Mouse (Mus musculus) hindbrain, postnatal 0 days (tissue): ENCODE results near the gene Setd2. TPM values are rescaled to one million over a fixed set of nuclear protein-coding genes. Genes with fewer than 3 reads are reported as not detected.
A peak's percentile ranks its signal among the peaks of the same experiment; 100 is the strongest.

ENCODE experiments used
- ATAC-seq: fragments of 200-750 bp; cut with Nextera tagmentation; 2 replicates; pipeline ENCODE4 v1.8.0; 2017; ENCODE audit warnings: mild to moderate bottlenecking, moderate TSS enrichment, moderate library complexity
- DNase-seq: peaks from one replicate; pipeline ENCODE4 v3.0.0-alpha.2; 2015; ENCODE audit warnings: low spot score
- H3K27ac ChIP-seq: fragments of 300-500 bp; sonication (generic); 2 replicates; pipeline ENCODE4 v1.5.1; 2014; ENCODE audit warnings: mild to moderate bottlenecking
- H3K27me3 ChIP-seq: fragments of 300-500 bp; sonication (generic); 2 replicates; pipeline ENCODE4 v1.6.1; 2014; ENCODE audit warnings: low read length, mixed read lengths; ENCODE audit not compliant: insufficient read depth
- H3K36me3 ChIP-seq: fragments of 300-500 bp; sonication (generic); 2 replicates; pipeline ENCODE4 v1.6.1; 2014; ENCODE audit warnings: low read length, mixed read lengths; ENCODE audit not compliant: insufficient read depth
- H3K4me1 ChIP-seq: fragments of 300-500 bp; sonication (generic); 2 replicates; pipeline ENCODE4 v1.6.1; 2014; ENCODE audit warnings: antibody characterized with exemption, low read length, mixed read lengths; ENCODE audit not compliant: insufficient read depth
- H3K4me2 ChIP-seq: fragments of 300-500 bp; sonication (generic); 2 replicates; pipeline ENCODE4 v1.6.1; 2014; ENCODE audit warnings: low read depth, mild to moderate bottlenecking, low read length, moderate library complexity, mixed read lengths
- H3K4me3 ChIP-seq: fragments of 300-500 bp; sonication (generic); 2 replicates; pipeline ENCODE4 v1.5.1; 2014; ENCODE audit warnings: low read length
- H3K9ac ChIP-seq: fragments of 300-500 bp; sonication (generic); replicated peaks from 2 replicates; pipeline ENCODE4 v1.6.1; 2014; ENCODE audit warnings: mild to moderate bottlenecking, low read length, moderate library complexity, mixed read lengths
- H3K9me3 ChIP-seq: fragments of 300-500 bp; sonication (generic); 2 replicates; pipeline ENCODE4 v1.6.1; 2016; ENCODE audit warnings: low read length, mixed read lengths
- CTCF ChIP-seq: IDR thresholded peaks from 2 replicates; pipeline ENCODE4 v1.5.1; 2016; ENCODE audit warnings: antibody characterized with exemption, control low read depth, low read depth
- WGBS: fragments of 180-500 bp; shearing (Covaris S2); extraction: QIAGEN DNeasy Blood & Tissue Kit; methylation state at CpG from one replicate; pipeline ENCODE4 v1.1.7; 2014; 5-methylcytosine and 5-hydroxymethylcytosine counted together
- polyA plus RNA-seq: library from polyadenylated mRNA; unstranded; fragments of >200 nt; fragmentation: Nextera tagmentation; extraction: Ambion mirVana; gene quantifications from 2 replicates; pipeline ENCODE4 v1.2.1, GENCODE M21; 2015
- total RNA-seq: library from RNA; depleted of rRNA; stranded (reverse); fragments of >200 nt; gene quantifications from 2 replicates; pipeline ENCODE4 v1.2.3, GENCODE M21; 2014

Setd2 gene
- total and polyA plus RNA-seq, 2 experiments from 2014 or later, result 24.7 to 64.9 TPM

DNA sequence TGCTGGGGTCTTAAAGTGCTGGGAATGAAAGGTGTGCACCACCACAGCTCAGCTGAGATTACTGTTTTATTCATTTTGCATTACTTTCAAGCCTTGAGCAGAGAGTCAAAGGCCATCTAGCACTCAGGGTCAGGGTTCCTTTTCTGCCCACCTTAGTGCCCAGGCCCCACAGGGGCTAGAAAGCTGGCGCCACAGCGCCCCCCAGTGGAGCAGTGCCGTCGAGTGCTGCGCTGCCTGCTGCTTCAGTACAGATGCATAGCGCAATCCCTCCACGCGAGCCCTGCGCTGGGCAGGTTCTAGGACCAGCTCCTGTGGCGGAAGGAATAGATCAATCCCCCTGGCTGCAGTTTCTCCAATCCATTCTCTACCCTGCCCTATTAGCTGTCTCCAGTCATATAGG lies 98.8 kb downstream of the Setd2 start:
- WGBS, result 13% methylated on average over 10 of the region's 10 CpGs
- H3K9ac ChIP-seq, result no peak overlapping the region

GRCm38 (mm10) chr9:110631651-110632275 lies 99.4 kb downstream of the Setd2 start:
- Histone ChIP-seq H3K9me3 (no peaks in the 10 kb centered on the region), H3K4me3 (0 out of 2 replicates have a peak overlapping the region, but pooled peaks have one; percentile 3), H3K36me3 (no peaks in the 10 kb centered on the region; the same call in 1 of the 2 replicates), H3K27ac (no peak overlapping the region; the same call in 1 of the 2 replicates), H3K4me2 (peak overlapping the region; percentile 45), H3K4me1 (no peaks in the 10 kb centered on the region), H3K27me3 (no peaks in the 10 kb centered on the region), H3K9ac (0 out of 2 replicates have a peak overlapping the region, but pooled peaks have one; percentile 3)
- ATAC-seq, result peak; percentile 44
- 21% methylated on average over 30 of the region's 30 CpGs for WGBS
- TF ChIP-seq CTCF, result peak; percentile 49
- peak; percentile 64 for DNase-seq

More for the DNA sequence above, 98.8 kb downstream of the Setd2 start:
- peak overlapping the region; percentile 45 for H3K4me2 ChIP-seq
- no peaks in the 10 kb centered on the region; the same call in 1 of the 2 replicates for H3K36me3 ChIP-seq
- no peaks in the 10 kb centered on the region for H3K4me1 ChIP-seq
- TF ChIP-seq CTCF, result peak; percentile 79
- 0 out of 2 replicates have a peak overlapping the region, but pooled peaks have one; percentile 3 for H3K4me3 ChIP-seq
- no peaks in the 10 kb centered on the region for H3K9me3 ChIP-seq
- H3K27ac ChIP-seq, result no peak overlapping the region
- ATAC-seq, result peak; percentile 38
- no peaks in the 10 kb centered on the region for H3K27me3 ChIP-seq
- DNase-seq, result peak; percentile 85

- 80% methylated on average over 15 of the region's 15 CpGs for WGBS
Observed at GRCm38 (mm10) chr9:110632671-110633070, 100.3 kb downstream of the Setd2 start.

DNA sequence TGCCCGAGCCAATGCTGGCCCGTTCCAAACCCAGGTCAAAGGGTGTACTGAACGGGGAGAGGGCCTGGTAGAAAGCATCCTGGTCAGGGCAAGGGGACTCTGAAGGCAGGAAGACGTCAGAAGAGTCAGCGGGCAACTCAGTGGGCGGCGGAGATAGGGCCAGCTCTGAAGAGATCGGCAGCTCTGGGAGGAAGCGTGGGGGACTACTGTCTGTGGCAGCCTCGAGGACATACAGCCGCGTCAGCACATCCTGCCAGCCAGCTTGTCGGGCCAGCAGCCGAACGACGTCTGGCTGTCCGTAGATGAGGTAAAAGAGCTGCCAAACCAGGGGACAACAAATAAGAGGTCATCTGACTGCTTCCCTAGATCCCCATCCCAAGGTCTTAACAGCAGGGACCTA lies 101.5 kb downstream of the Setd2 start:
- no peaks in the 10 kb centered on the region for H3K9me3 ChIP-seq
- no peak overlapping the region for H3K27ac ChIP-seq
- H3K4me2 ChIP-seq, result no peak overlapping the region
- ATAC-seq, result no peak
- no peak for DNase-seq
- H3K36me3 ChIP-seq, result no peaks in the 10 kb centered on the region
- no peaks in the 10 kb centered on the region for H3K27me3 ChIP-seq
- H3K9ac ChIP-seq, result no peak overlapping the region
- no peak overlapping the region for H3K4me3 ChIP-seq
- no peak for TF ChIP-seq CTCF
- WGBS, result 84% methylated on average over 17 of the region's 17 CpGs
- no peaks in the 10 kb centered on the region for H3K4me1 ChIP-seq

More at GRCm38 (mm10) chr9:110632671-110633070, 100.3 kb downstream of the Setd2 start:
- no peak for ATAC-seq
- no peak for DNase-seq
- H3K4me2 ChIP-seq, result no peak overlapping the region
- no peak overlapping the region for H3K9ac ChIP-seq
- H3K4me3 ChIP-seq, result no peak overlapping the region
- H3K9me3 ChIP-seq, result no peaks in the 10 kb centered on the region
- no peaks in the 10 kb centered on the region for H3K4me1 ChIP-seq
- no peak overlapping the region for H3K27ac ChIP-seq
- no peak for TF ChIP-seq CTCF
- H3K36me3 ChIP-seq, result no peaks in the 10 kb centered on the region
- H3K27me3 ChIP-seq, result no peaks in the 10 kb centered on the region

- peak; percentile 97 for TF ChIP-seq CTCF
- ATAC-seq (peak; percentile 47), DNase-seq (peak; percentile 88)
- WGBS, result 11% methylated on average over 19 of the region's 19 CpGs
- Histone ChIP-seq H3K36me3 (no peaks in the 10 kb centered on the region), H3K9ac (no peak overlapping the region), H3K4me3 (no peak overlapping the region), H3K4me2 (no peak overlapping the region), H3K27ac (no peak overlapping the region), H3K9me3 (no peaks in the 10 kb centered on the region), H3K4me1 (no peaks in the 10 kb centered on the region), H3K27me3 (no peaks in the 10 kb centered on the region)
Observed at GRCm38 (mm10) chr9:110635225-110635624, 102.8 kb downstream of the Setd2 start.

DNA sequence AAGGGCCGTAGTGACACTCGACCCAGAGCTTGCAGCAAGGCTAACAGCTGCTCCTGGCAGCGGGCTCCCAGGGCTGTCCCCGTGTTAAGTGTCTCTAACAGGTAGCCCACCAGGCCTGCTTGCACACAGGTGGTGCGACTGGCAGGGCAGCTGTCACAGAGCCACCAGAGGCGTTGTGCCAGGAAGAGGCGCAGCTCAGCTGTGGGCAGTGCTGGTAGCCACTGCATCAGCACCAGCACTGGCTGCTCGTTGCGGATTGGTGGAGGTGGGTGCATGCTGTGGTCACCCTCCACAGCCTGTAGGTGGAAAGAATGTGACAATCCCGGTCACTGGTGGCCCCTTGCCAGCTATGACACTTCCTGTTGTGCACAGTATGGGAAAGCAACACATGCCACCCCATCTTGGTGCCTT lies 106.2 kb downstream of the Setd2 start:
- Histone ChIP-seq H3K4me2 (no peak overlapping the region), H3K36me3 (no peaks in the 10 kb centered on the region), H3K9ac (no peak overlapping the region), H3K27me3 (no peaks in the 10 kb centered on the region), H3K27ac (no peak overlapping the region), H3K4me1 (no peaks in the 10 kb centered on the region), H3K9me3 (no peaks in the 10 kb centered on the region), H3K4me3 (no peak overlapping the region)
- 63% methylated on average over 10 of the region's 10 CpGs for WGBS
- ATAC-seq (peak; percentile 33; the same call in 1 of the 2 replicates), DNase-seq (peak; percentile 38)
- peak; percentile 14; the same call in 1 of the 2 replicates for TF ChIP-seq CTCF

DNA sequence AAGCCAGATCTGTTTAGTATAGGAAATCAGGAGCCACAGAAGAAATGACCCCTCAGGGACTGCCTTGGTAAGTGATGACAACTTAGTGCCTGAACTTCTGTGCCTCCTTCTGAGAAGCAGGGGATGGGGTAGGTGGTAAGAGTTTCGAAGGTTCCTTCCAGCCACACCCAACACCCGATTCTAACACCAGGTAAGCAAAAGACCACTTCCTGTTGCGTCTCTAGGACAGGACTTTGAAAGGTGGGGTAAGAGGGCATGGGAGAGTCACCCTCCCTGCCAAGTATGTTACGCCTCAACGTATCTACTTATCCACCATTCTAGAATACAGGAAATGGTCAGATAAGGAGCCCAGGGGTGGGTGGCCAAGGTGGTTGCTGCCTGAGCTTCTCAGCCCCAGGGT lies 108.6 kb downstream of the Setd2 start:
- TF ChIP-seq CTCF, result no peak
- Histone ChIP-seq H3K36me3 (no peaks in the 10 kb centered on the region), H3K4me3 (no peak overlapping the region), H3K9ac (no peak overlapping the region), H3K4me2 (no peak overlapping the region), H3K4me1 (no peaks in the 10 kb centered on the region), H3K9me3 (no peaks in the 10 kb centered on the region), H3K27me3 (no peaks in the 10 kb centered on the region), H3K27ac (no peak overlapping the region)
- 87% methylated on average over 5 of the region's 5 CpGs for WGBS
- no peak for ATAC-seq
- no peak for DNase-seq
